8 mouse cellular contexts compared by ENCODE assay signal in genomic region chr14:25816416-25816815, GRCm38 (mm10). TPM values are rescaled to one million over a fixed set of nuclear protein-coding genes. Genes with fewer than 3 reads are reported as not detected.
DNase-seq lines count a peak whose midpoint lies in the region; ATAC-seq and TF ChIP-seq lines count a peak whose summit lies in the region.

No protein-coding gene starts in this region.

- whole genome bisulfite sequencing in thymus, adult 2 months, result 30% methylated on average over 9 of the region's 9 CpGs
- WGBS in intestine, postnatal 0 days, result 7% methylated on average over 9 of the region's 9 CpGs
- 4% methylated on average over 9 of the region's 9 CpGs for WGBS in limb, embryonic 11.5 days
- 10% methylated on average over 9 of the region's 9 CpGs for WGBS in midbrain, postnatal 0 days

- no peaks in the 10 kb centered on the region for H3K4me1 ChIP-seq in thymus, adult 2 months (replicated peaks; ENCODE audit: control insufficient read depth, insufficient read depth, low read length)
- no peaks in the 10 kb centered on the region for H3K4me1 ChIP-seq in intestine, postnatal 0 days (replicated peaks; ENCODE audit: control insufficient read depth, insufficient read depth, low read length)
- H3K4me1 ChIP-seq in limb, embryonic 11.5 days (ENCODE audit: control insufficient read depth, insufficient read depth, low read length), result no peaks in the 10 kb centered on the region
- H3K4me1 ChIP-seq in midbrain, postnatal 0 days (ENCODE audit: insufficient read depth, low read length), result no peaks in the 10 kb centered on the region

- no peak overlapping the region for H3K4me3 ChIP-seq in thymus, adult 2 months (ENCODE audit: control insufficient read depth, insufficient read depth, low read length)
- no peak overlapping the region for H3K4me3 ChIP-seq in intestine, postnatal 0 days (ENCODE audit: low read depth, low read length)
- H3K4me3 ChIP-seq in limb, embryonic 11.5 days (ENCODE audit: low read depth, low read length), result no peak overlapping the region
- H3K4me3 ChIP-seq in midbrain, postnatal 0 days (ENCODE audit: low read depth, low read length), result no peak overlapping the region

- DNase-seq in thymus, adult 2 months, result peak; percentile 46
- no peak for DNase-seq in thymus, adult 18-20 months
- peak; percentile 80 to 86 for DNase-seq in cerebellum, postnatal 10 days
- peak; percentile 77 for DNase-seq in gastrocnemius, adult 18-20 months (ENCODE audit: low spot score)
- peak; percentile 81 for DNase-seq in limb, embryonic 11.5 days (ENCODE audit: low spot score)
- DNase-seq in midbrain, postnatal 0 days (ENCODE audit: low spot score), result peak; percentile 80
- peak; percentile 81 for DNase-seq in testis, postnatal 10 days (ENCODE audit: low spot score)

- no peak overlapping the region for H3K4me2 ChIP-seq in intestine, postnatal 0 days (replicated peaks; ENCODE audit: low read depth)
- no peak overlapping the region for H3K4me2 ChIP-seq in limb, embryonic 11.5 days (ENCODE audit: low read depth, severe bottlenecking)
- H3K4me2 ChIP-seq in midbrain, postnatal 0 days (ENCODE audit: low read depth, low read length, poor library complexity, severe bottlenecking), result no peak overlapping the region

- no peak overlapping the region for H3K9ac ChIP-seq in intestine, postnatal 0 days (ENCODE audit: low read depth, low read length)
- no peak overlapping the region for H3K9ac ChIP-seq in limb, embryonic 11.5 days (ENCODE audit: low read length)
- no peak overlapping the region for H3K9ac ChIP-seq in midbrain, postnatal 0 days (replicated peaks; ENCODE audit: low read length, poor library complexity, severe bottlenecking)

- no peaks in the 10 kb centered on the region for H3K36me3 ChIP-seq in thymus, adult 2 months (ENCODE audit: control insufficient read depth, insufficient read depth, low read length)
- H3K36me3 ChIP-seq in intestine, postnatal 0 days (ENCODE audit: control insufficient read depth, insufficient read depth), result no peaks in the 10 kb centered on the region
- H3K36me3 ChIP-seq in limb, embryonic 11.5 days (ENCODE audit: control insufficient read depth, insufficient read depth, low read length), result no peaks in the 10 kb centered on the region
- H3K36me3 ChIP-seq in midbrain, postnatal 0 days (ENCODE audit: insufficient read depth, low read length), result no peaks in the 10 kb centered on the region

- TF ChIP-seq POLR2A in thymus, adult 2 months (IDR thresholded peaks at IDR 0.05; ENCODE audit: control insufficient read depth, extremely low read depth, insufficient read depth, low read length, poor library complexity), result no peak

- peak; percentile 66; the same call in 1 of the 2 replicates for TF ChIP-seq CTCF in thymus, adult 2 months (IDR thresholded peaks at IDR 0.05; ENCODE audit: borderline replicate concordance, control insufficient read depth, extremely low read depth, insufficient read depth, low read length, poor library complexity)
- TF ChIP-seq CTCF in intestine, postnatal 0 days (IDR thresholded peaks at IDR 0.05; ENCODE audit: low read depth), result peak; percentile 99
- TF ChIP-seq CTCF in midbrain, postnatal 0 days (IDR thresholded peaks at IDR 0.05), result peak; percentile 94

- H3K27me3 ChIP-seq in thymus, adult 2 months (ENCODE audit: control insufficient read depth, insufficient read depth, low read length), result no peaks in the 10 kb centered on the region
- no peaks in the 10 kb centered on the region for H3K27me3 ChIP-seq in intestine, postnatal 0 days (replicated peaks; ENCODE audit: control insufficient read depth, insufficient read depth, low read length)
- H3K27me3 ChIP-seq in limb, embryonic 11.5 days (ENCODE audit: control insufficient read depth, insufficient read depth, low read length), result no peaks in the 10 kb centered on the region
- no peaks in the 10 kb centered on the region for H3K27me3 ChIP-seq in midbrain, postnatal 0 days (ENCODE audit: insufficient read depth, low read length)

- H3K27ac ChIP-seq in thymus, adult 2 months (ENCODE audit: control insufficient read depth, insufficient read depth, low read length), result no peak overlapping the region
- no peak overlapping the region for H3K27ac ChIP-seq in intestine, postnatal 0 days (ENCODE audit: low read depth, low read length)
- no peak overlapping the region for H3K27ac ChIP-seq in limb, embryonic 11.5 days (replicated peaks; ENCODE audit: low read depth, low read length)
- H3K27ac ChIP-seq in midbrain, postnatal 0 days (ENCODE audit: low read depth, low read length), result no peak overlapping the region

- no peaks in the 10 kb centered on the region for H3K9me3 ChIP-seq in intestine, postnatal 0 days (ENCODE audit: control insufficient read depth)
- H3K9me3 ChIP-seq in limb, embryonic 11.5 days (ENCODE audit: control insufficient read depth, low read length), result no peaks in the 10 kb centered on the region
- H3K9me3 ChIP-seq in midbrain, postnatal 0 days (ENCODE audit: low read length), result no peaks in the 10 kb centered on the region

- ATAC-seq in intestine, postnatal 0 days, result peak; percentile 63
- ATAC-seq in limb, embryonic 11.5 days (ENCODE audit: insufficient number of reproducible peaks, low FRiP score, low TSS enrichment, low read depth), result no peak
- 0 out of 2 replicates have a peak, but pooled peaks have one; percentile 41 for ATAC-seq in midbrain, postnatal 0 days (ENCODE audit: low FRiP score)

RNA-seq across cellular contexts. Expression of gene Anxa11, which starts 25.5 kb away (rescaled TPM):
- 113 and 122 TPM in 2 replicates for polyA plus RNA-seq in thymus, adult 2 months (2012; rRNA removed)
- total RNA-seq in gastrocnemius, adult 18-20 months (2021), result 100 to 1,000 TPM; 100 to 102 TPM
- 82.3 and 86.7 TPM in 2 replicates for polyA plus RNA-seq in intestine, postnatal 0 days (2015; fragmentation: Nextera tagmentation; extraction: Ambion mirVana)
- 5.0 and 5.1 TPM in 2 replicates for polyA plus RNA-seq in limb, embryonic 11.5 days (2014; fragmentation: Nextera tagmentation; extraction: Ambion mirVana)
- total RNA-seq in midbrain, postnatal 0 days (2014; rRNA removed), result 2.7 and 3.0 TPM in 2 replicates
- 3.3 TPM in 2 replicates for polyA plus RNA-seq in midbrain, postnatal 0 days (2015; fragmentation: Nextera tagmentation; extraction: Ambion mirVana)

RNA-seq across cellular contexts. Expression of gene Zcchc24, which starts 47.6 kb away (rescaled TPM):
- 26.2 and 28.9 TPM in 2 replicates for polyA plus RNA-seq in thymus, adult 2 months (2012; rRNA removed)
- total RNA-seq in gastrocnemius, adult 18-20 months (2021), result 10 to 100 TPM; 53.7 to 60.4 TPM
- 10.3 and 12.1 TPM in 2 replicates for polyA plus RNA-seq in intestine, postnatal 0 days (2015; fragmentation: Nextera tagmentation; extraction: Ambion mirVana)
- polyA plus RNA-seq in limb, embryonic 11.5 days (2014; fragmentation: Nextera tagmentation; extraction: Ambion mirVana), result 19.5 and 21.8 TPM in 2 replicates
- total RNA-seq in midbrain, postnatal 0 days (2014; rRNA removed), result 28.3 and 34.3 TPM in 2 replicates
- polyA plus RNA-seq in midbrain, postnatal 0 days (2015; fragmentation: Nextera tagmentation; extraction: Ambion mirVana), result 13.9 and 15.3 TPM in 2 replicates

Comparison
In these comparisons a context has a peak if more than half of its experiments do, and no peak if none do; other contexts are left out.
1. DNase-seq: peak in thymus, adult 2 months (single experiment), cerebellum, postnatal 10 days (2 of 2), gastrocnemius, adult 18-20 months (single experiment), limb, embryonic 11.5 days (single experiment), midbrain, postnatal 0 days (single experiment) and testis, postnatal 10 days (single experiment); none in thymus, adult 18-20 months (0 of 2).
2. RNA of gene Anxa11, which starts 25.5 kb away (polyA plus RNA-seq): 113 to 122 TPM in thymus, adult 2 months and 82.3 to 86.7 TPM in intestine, postnatal 0 days; 5.0 to 5.1 TPM in limb, embryonic 11.5 days and 3.3 TPM in midbrain, postnatal 0 days; every median in the first group is over 10 times any median in the second.
3. Peak in every context shown above with its lines, with median percentiles within 50 percentile points of each other: CTCF ChIP-seq.